In the genomic region with DNA sequence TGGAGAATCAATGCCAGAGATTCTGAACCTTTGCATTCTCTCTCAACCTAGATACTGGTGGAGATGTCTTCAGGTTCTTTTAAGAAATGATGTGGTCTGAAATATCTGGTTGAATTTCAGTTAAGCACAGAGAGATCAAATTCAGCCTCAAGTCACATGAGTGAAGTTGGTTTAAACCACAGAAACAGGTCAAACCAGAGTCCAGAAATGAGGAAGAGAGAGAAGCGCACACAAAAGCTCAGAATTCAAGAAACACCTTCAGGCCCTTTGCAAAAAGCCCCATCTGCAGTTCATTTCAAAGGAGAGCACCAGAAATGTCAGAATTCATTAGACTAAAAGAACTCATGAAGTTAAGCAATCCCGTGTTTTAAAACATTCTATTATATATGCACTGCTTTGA, we compare ENCODE assay signal across 31 mouse cellular contexts. TPM values are rescaled to one million over a fixed set of nuclear protein-coding genes. Genes with fewer than 3 reads are reported as not detected.
A peak's percentile ranks its signal among the peaks of the same experiment; 100 is the strongest.
DNase-seq lines count a peak whose midpoint lies in the region; ATAC-seq lines count a peak whose summit lies in the region.
"Had no signal": no experiment of that assay in that cellular context is flagged by ENCODE, and none has a peak within 500 bp of the region (broad histone marks: within the 10 kb centered on the region; RNA-seq: fewer than 3 reads in every experiment).

No protein-coding gene starts in this region.

- no peaks in the 10 kb centered on the region for H3K36me3 ChIP-seq in embryonic facial prominence, embryonic 11.5 days (replicated peaks; ENCODE audit: control insufficient read depth, insufficient read depth, low read depth, low read length)
- peaks cover 11% of the 10 kb centered on the region for H3K36me3 ChIP-seq in embryonic facial prominence, embryonic 10.5 days (replicated peaks)
- H3K36me3 ChIP-seq: forebrain, embryonic 12.5 days; forebrain, embryonic 15.5 days; heart, embryonic 12.5 days; heart, embryonic 15.5 days; hindbrain, embryonic 12.5 days; hindbrain, embryonic 15.5 days had no signal

- H3K4me1 ChIP-seq in embryonic facial prominence, embryonic 11.5 days (ENCODE audit: control insufficient read depth, insufficient read depth, low read length), result no peaks in the 10 kb centered on the region
- no peaks in the 10 kb centered on the region for H3K4me1 ChIP-seq in embryonic facial prominence, embryonic 10.5 days
- H3K4me1 ChIP-seq: embryonic facial prominence, embryonic 12.5 days; forebrain, embryonic 12.5 days; forebrain, embryonic 15.5 days; heart, embryonic 12.5 days; heart, embryonic 15.5 days; hindbrain, embryonic 12.5 days; hindbrain, embryonic 15.5 days had no signal

- no peak for ATAC-seq in embryonic facial prominence, embryonic 11.5 days (replicated peaks; ENCODE audit: insufficient number of reproducible peaks, low FRiP score, low TSS enrichment, low read depth)
- ATAC-seq in common myeloid progenitor, adult 5-6 weeks (replicated peaks; ENCODE audit: low read depth, poor library complexity, severe bottlenecking), result peak; percentile 63
- peak; percentile 42 to 56; a peak in 3 of 4 replicates for ATAC-seq in hematopoietic stem cell, adult 5-6 weeks (replicated peaks in 1 of 2; ENCODE audit: insufficient read depth in 1 of 2, low FRiP score in 2 of 2, low TSS enrichment in 1 of 2, low read depth in 1 of 2, poor library complexity in 2 of 2, severe bottlenecking in 2 of 2)
- ATAC-seq: activated CD4-positive, CD25-positive, alpha-beta regulatory T cell, adult 4 months; CD4-positive, CD25-positive, alpha-beta regulatory T cell, adult 4 months; forebrain, embryonic 15.5 days; intestine, postnatal 0 days had no signal

- no peak overlapping the region for H3K4me2 ChIP-seq in embryonic facial prominence, embryonic 11.5 days (ENCODE audit: low read depth, low read length)
- H3K4me2 ChIP-seq: embryonic facial prominence, embryonic 12.5 days; forebrain, embryonic 12.5 days; forebrain, embryonic 15.5 days; heart, embryonic 12.5 days; heart, embryonic 15.5 days; hindbrain, embryonic 12.5 days; hindbrain, embryonic 15.5 days had no signal

- H3K27me3 ChIP-seq in embryonic facial prominence, embryonic 11.5 days (ENCODE audit: control insufficient read depth, insufficient read depth, low read length), result no peaks in the 10 kb centered on the region
- H3K27me3 ChIP-seq in embryonic facial prominence, embryonic 10.5 days (replicated peaks; ENCODE audit: low read depth, poor library complexity, severe bottlenecking), result no peaks in the 10 kb centered on the region
- H3K27me3 ChIP-seq: embryonic facial prominence, embryonic 12.5 days; forebrain, embryonic 12.5 days; forebrain, embryonic 15.5 days; heart, embryonic 12.5 days; heart, embryonic 15.5 days; hindbrain, embryonic 12.5 days; hindbrain, embryonic 15.5 days had no signal

- no peak overlapping the region for H3K9ac ChIP-seq in embryonic facial prominence, embryonic 11.5 days (replicated peaks; ENCODE audit: low read length)
- H3K9ac ChIP-seq: embryonic facial prominence, embryonic 12.5 days; forebrain, embryonic 12.5 days; forebrain, embryonic 15.5 days; heart, embryonic 12.5 days; heart, embryonic 15.5 days; hindbrain, embryonic 12.5 days; hindbrain, embryonic 15.5 days had no signal

- H3K27ac ChIP-seq in embryonic facial prominence, embryonic 11.5 days (replicated peaks; ENCODE audit: low read depth, low read length), result no peak overlapping the region
- no peak overlapping the region for H3K27ac ChIP-seq in embryonic facial prominence, embryonic 10.5 days (replicated peaks)
- H3K27ac ChIP-seq: embryonic facial prominence, embryonic 12.5 days; forebrain, embryonic 12.5 days; forebrain, embryonic 15.5 days; heart, embryonic 15.5 days; hindbrain, embryonic 12.5 days; hindbrain, embryonic 15.5 days had no signal

- 63% methylated on average over 2 of the region's 2 CpGs for WGBS in embryonic facial prominence, embryonic 11.5 days
- 76% methylated on average over 2 of the region's 2 CpGs for WGBS in embryonic facial prominence, embryonic 10.5 days

- H3K9me3 ChIP-seq in embryonic facial prominence, embryonic 11.5 days (replicated peaks; ENCODE audit: control insufficient read depth, low read length), result 0 out of 2 replicates have a peak, but pooled peaks cover 2% of the 10 kb centered on the region
- peaks cover 8% of the 10 kb centered on the region for H3K9me3 ChIP-seq in embryonic facial prominence, embryonic 10.5 days
- H3K9me3 ChIP-seq: heart, embryonic 15.5 days had no signal

- peak; percentile 29 for DNase-seq in embryonic facial prominence, embryonic 11.5 days (ENCODE audit: low spot score)
- DNase-seq in embryonic facial prominence, embryonic 10.5 days (ENCODE audit: low spot score), result no peak
- peak; percentile 46 for DNase-seq in 416B (ENCODE audit: low read depth)
- DNase-seq in spleen, postnatal 36 days (ENCODE audit: low spot score in 2 of 2), result no peak
- no peak for DNase-seq in spleen, postnatal 14 days (ENCODE audit: low spot score in 2 of 2)
- DNase-seq in left cerebral cortex, adult 9 months (ENCODE audit: low spot score in 2 of 2), result no peak
- DNase-seq: adrenal gland, adult 8-10 months; adrenal gland, postnatal 25 days; cerebellum, adult 11-12 months; cerebellum, adult 8-10 months; cerebellum, postnatal 10 days; embryo, embryonic 11 days; gastrocnemius, postnatal 10 days; gastrocnemius, postnatal 36 days; heart, adult 18-20 months; heart, postnatal 10 days; heart, postnatal 4 days had no signal

- H3K4me3 ChIP-seq in embryonic facial prominence, embryonic 11.5 days (ENCODE audit: low read depth, low read length), result no peak overlapping the region
- H3K4me3 ChIP-seq in embryonic facial prominence, embryonic 10.5 days, result no peak overlapping the region
- H3K4me3 ChIP-seq: embryonic facial prominence, embryonic 12.5 days; erythroblast, embryonic 14.5 days; forebrain, embryonic 12.5 days; forebrain, embryonic 15.5 days; heart, embryonic 12.5 days; heart, embryonic 15.5 days; hindbrain, embryonic 12.5 days; hindbrain, embryonic 15.5 days had no signal

RNA-seq across cellular contexts. Expression of a gene that starts 52.3 kb away (rescaled TPM):
- 0.22 and 0.24 TPM in 2 replicates for polyA plus RNA-seq in embryonic facial prominence, embryonic 11.5 days (2014; fragmentation: Nextera tagmentation; extraction: Ambion mirVana)
- 0.24 and 0.41 TPM in 2 replicates for polyA plus RNA-seq in embryonic facial prominence, embryonic 10.5 days (2016; fragmentation: Nextera tagmentation; extraction: Ambion mirVana)
- total RNA-seq in common myeloid progenitor, adult 5-6 weeks (2017), result 10.3 and 10.4 TPM in 2 replicates
- 9.7 and 30.6 TPM in 2 replicates for total RNA-seq in hematopoietic stem cell, adult 5-6 weeks (2017)
- total RNA-seq: gastrocnemius, adult 18-20 months; gastrocnemius, postnatal 36 days had no signal
- polyA plus RNA-seq: forebrain, embryonic 15.5 days had no signal

Comparison
In these comparisons a context has a peak if more than half of its experiments do, and no peak if none do; other contexts are left out.
1. DNase-seq: peak in embryonic facial prominence, embryonic 11.5 days (single experiment) and 416B (single experiment); none in embryonic facial prominence, embryonic 10.5 days (single experiment), spleen, postnatal 36 days (0 of 2), spleen, postnatal 14 days (0 of 2) and left cerebral cortex, adult 9 months (0 of 2).